Mouse (Mus musculus) gastrocnemius, postnatal 25 days (tissue): ENCODE measurements around the gene Nlrp3. TPM values are rescaled to one million over a fixed set of nuclear protein-coding genes. Genes with fewer than 3 reads are reported as not detected.
"Not testable (repeated sequence)": the region's sequence is repeated elsewhere in the genome, so short reads cannot be mapped to it uniquely, and the experiment has no call there.

Source experiments
- DNase-seq: peaks from one replicate; pipeline ENCODE4 v3.0.0; 2022
- total RNA-seq, 2 experiments: library from RNA; stranded (reverse); gene quantifications; 1 replicate in 1 of 2; 2 replicates in 1 of 2; pipeline ENCODE4 v1.2.3; 2021

Gene Nlrp3
- total RNA-seq, 2 experiments from 2014 or later = 0.32 to 0.33 TPM

DNA sequence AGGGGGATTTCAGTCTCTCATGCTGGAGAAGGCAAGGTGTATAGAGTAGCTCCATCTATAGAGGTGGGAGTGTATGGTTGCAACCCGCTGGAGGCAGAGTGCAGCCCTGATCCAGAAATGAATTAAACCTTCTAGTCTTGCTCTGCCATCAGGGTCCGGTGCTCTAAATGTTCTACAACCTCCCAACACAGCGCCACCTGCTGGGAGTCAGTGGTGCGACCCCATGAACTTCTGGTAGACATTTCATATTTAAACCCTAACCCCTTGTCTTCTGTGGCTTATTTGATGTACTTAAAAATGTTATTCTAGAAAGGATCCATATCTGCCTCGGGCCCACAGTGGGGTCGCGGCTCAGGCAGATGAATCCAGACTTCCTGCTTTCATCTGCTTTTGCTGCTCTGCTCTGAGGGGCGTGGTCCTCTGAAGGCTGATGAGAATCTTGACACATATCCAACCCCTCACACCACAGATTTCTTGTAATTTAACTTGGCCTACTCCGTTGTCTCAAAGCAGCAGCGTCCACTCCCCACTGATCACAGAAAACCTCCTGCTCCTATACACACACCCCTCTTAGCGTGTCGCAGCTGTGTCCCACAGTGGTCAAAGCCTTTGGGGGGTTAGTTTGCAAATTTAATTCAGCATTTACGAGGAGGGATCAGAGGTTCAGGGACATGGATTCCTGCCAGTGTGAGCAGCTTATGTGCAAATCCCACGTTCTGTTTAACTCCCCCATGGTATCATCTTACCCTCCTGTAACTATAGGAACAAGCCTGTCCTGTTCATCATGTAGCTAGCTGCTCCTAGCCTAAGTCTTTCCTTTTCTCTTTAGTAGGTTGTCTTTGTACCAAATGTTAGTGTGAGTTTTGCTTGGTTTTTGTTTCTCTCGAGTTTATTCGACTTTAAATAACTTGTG is 3.9 kb upstream of the Nlrp3 start:
- DNase-seq = no peak

DNA sequence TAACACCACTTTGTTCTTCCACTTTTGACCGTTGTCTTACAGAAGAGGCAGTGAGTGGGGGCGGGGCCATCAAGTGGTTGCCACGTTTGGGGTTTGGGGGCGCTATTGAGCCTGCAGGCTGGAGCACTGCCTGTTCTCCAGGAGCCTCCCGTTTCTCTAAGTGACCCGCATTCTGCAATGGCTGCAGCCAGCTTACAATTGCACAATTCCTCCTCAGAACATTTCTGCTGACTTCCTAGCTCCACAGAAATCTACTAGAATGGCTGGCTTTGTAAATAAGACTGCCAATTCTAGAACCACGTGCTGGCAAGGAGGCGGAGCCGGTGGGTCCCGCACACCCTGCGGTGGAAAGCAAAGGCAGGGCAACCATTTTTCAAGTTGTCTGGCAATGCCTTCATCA is 3.0 kb upstream of the Nlrp3 start:
- DNase-seq = peak; percentile 58

DNA sequence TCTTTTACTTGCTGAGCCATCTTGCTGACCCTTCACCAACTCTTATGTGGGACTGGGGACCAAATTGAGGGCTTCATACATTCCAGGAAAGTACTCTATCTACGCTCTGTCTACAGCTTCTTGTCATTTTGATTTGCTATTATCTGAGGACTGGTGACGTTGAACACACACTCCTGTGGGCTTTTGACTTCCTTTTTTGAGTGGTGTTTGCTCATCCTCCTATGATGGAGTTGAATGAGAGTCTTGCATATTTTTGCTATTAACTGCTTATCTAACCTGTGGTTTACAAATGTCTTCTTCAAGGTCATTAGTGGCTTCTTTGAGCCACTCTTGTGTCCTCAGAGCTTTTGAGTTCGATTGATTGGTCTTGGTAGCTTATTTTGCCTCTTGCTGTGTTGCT is 1.2 kb upstream of the Nlrp3 start:
- DNase-seq = no peak

DNA sequence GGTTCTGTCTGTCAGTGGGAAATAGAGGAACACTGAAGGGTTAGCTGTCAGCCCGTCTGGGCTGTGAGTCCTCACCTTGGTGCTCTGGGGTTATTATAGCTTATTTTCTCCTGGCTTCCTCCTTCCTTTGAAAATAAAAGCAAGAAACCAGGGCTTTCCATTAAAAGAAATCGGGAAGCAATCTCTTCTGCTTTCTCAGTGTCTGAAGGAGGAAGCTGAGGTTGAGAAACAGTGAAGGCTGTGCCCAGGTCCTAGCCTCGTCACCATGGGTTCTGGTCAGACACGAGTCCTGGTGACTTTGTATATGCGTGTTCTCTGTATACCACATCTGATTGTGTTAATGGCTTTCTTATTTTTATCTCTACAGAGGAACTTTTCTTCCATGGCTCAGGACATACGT is 1.1 kb downstream of the Nlrp3 start:
- no peak for DNase-seq

DNA sequence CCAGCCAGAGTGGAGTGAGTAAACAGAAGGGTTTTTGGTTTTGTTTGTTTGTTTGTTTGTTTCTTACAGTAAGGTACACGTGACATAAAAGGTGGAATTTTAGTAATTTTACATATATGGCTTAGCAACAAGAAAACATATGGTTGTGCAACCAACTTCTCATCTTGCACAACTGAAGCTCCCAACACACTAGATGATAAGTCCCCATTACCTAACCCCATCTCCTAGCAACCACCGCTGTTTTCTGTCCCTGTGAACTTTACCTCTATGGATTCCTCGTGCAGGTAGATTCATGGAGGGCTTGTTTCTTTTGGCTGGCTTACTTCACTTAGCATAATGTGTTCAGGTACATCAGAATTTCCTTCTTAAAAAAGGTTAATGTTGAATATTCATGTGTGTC is 2.0 kb downstream of the Nlrp3 start:
- no peak for DNase-seq

DNA sequence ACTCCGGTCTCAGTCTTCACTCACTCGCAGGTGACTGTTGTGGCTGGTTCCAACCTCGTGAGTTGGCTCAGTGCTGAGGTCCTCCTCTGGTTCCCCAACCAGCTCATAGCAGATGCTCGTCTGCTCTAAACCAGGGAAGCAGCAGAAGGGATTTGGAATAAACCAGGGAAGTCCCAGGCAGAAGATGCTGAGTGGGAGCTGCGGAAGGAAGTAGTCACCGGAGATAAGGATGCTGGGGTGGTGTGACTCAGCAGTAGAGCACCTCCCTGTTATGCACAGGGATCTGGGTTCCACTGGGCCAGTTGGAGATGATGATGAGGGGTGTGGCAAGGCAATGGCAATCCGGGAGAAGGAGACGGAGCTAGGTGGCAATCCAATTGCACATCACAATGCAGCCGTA is 2.6 kb downstream of the Nlrp3 start:
- DNase-seq = no peak

DNA sequence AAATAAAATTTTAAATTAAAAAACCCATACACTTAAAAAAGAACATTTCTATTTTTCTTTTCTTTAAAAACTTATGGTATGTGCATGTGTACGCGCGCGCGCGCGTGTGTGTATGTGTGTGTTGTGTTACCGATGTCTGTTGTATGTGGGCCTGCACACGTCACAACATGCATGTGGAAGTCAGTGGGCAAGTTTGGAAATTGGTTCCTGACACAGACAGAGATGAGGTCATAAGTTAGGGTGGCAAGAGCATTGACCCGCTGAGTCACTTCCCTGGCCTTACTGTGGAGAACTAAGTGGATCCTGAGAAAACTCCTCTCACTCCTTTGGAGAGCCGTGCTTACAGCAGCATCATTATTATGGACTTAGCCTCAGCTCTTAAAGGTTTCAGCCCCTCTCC is 12.8 kb downstream of the Nlrp3 start:
- DNase-seq = no peak

DNA sequence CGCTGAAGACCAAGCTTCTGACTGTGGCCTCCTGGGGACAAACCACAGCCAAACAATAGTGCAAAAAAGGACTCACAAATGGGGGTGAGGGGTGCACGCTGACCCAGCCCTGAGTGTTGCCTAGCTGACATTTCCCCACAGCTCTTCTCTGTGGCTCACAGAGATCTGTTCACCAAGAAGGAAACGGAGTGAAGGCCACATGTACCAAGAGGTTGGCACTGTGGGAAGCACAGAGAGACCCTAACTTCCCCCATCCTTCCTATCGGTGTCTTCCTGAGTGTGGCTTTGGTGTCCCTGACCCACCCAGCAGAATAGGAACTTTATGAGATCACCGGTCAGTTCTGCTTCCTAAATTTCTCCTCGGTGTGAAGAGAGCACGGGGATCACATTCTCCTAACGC is 13.2 kb downstream of the Nlrp3 start:
- no peak for DNase-seq

DNA sequence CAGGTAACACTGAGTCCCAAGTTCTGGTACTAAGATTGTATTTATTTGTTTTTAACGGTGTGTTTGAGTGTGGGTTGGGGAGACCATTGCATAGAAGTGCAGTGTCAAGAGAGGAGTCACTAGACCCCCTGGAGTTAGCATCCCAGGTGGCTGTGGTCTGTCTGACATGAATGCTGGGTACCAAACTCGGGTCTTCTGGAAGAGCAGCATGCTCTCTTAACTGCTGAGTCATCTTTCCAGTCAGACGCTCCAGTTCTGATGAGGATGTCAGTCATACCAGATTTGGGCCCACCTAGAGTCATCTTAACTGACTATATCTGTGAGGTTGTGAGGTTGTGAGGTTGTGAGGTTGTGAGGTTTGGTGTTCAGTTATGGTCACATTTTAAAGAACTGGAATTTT is 19.5 kb downstream of the Nlrp3 start:
- no peak for DNase-seq

DNA sequence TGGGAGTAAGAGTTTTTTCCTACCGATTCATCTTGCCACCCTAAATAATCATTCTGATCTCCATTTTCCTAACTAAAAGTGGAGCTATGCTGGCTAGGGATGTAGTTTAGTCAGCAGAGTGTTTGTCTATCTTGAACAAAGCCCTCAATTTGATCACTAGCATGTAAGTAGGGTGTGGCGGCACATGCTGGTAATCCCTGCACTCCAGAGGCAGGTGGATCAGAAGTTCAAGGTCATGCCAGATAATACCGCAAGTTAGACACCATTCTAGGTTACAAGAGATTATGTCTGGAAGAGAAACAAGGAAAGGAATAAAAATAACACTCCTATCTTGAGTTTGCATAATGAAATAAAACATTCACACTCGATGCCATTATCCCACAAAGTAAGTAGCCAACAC is 21.0 kb downstream of the Nlrp3 start:
- DNase-seq = no peak

DNA sequence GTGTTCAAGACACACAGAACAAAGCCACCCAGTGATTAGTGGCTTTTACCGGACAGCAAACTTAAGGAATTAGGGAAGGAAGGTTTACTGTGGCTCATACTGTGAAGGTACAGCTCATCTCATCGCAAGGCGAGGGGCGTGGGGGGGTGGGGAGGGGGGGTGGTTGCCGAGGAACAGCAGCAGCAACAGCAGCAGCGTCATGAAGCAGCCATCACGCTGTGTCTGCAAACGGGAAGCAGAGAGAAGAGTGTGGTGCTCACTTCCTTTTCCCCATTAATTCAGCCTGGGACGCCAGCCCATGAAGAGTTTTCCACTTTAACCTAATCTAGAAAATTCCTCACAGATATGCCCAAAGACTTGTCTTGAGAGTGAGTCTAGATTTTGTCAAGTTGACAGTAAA is 21.5 kb downstream of the Nlrp3 start:
- DNase-seq = no peak

DNA sequence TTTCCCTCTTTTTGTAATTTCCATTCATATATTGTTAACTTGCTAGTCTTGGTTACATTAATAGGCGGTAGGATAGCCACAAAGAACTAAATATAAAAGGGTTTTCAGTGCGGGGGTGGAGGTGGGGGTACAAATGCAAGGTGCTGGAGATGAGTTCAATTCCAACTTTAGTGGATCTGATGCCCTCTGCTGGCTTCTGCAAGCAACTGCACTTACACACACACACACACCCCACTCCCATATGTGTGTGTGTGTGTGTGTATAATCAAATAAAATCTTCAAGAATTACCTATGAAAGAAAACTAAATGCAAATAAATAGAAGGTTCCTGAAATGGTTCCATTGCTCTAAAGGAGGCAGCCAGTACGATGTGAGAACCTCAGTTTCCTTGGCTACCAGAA is 27.9 kb downstream of the Nlrp3 start:
- DNase-seq = no peak

DNA sequence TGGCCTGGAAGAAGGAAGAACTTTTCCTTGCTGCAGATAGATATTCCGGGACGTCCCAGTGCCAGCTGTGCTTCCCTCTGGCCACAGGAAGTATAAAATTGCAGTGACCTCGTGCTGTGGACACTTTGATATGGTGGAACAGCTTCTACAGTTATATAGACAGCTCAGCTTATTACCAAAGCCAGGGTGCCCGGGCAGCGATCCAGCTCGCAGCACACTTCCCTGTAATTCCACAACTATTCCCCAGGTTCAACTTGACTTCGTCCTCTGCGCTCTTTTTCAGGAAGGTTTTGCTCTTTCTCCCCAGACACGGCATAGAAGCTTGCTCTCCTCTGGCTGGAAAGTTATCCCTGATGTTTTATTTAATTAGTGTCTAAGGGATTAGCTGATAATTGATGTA is 34.4 kb downstream of the Nlrp3 start:
- no peak for DNase-seq

DNA sequence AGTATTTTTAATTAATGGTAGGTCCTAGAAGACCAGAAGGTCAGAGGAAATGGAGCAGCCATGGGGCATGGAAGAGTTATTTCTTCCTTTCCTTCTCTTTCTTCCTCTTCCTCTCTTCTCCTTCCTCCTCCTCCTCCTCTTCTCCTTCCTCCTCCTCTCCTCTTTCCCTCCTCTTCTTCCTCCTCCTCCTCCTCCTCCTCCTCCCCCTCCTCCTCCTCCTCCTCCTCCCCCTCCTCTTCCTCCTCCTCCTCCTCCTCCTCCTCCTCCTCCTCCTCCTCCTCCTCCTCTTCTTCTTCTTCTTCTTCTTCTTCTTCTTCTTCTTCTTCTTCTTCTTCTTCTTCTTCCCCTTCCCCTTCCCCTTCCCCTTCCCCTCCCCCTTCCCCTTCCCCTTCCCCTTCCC is 34.8 kb downstream of the Nlrp3 start, which contains the start of gene Olfr222:
Olfr222 (minus strand) TSS at position 101 of the 400 bp plus-strand sequence.
- not testable (repeated sequence) for DNase-seq

DNA sequence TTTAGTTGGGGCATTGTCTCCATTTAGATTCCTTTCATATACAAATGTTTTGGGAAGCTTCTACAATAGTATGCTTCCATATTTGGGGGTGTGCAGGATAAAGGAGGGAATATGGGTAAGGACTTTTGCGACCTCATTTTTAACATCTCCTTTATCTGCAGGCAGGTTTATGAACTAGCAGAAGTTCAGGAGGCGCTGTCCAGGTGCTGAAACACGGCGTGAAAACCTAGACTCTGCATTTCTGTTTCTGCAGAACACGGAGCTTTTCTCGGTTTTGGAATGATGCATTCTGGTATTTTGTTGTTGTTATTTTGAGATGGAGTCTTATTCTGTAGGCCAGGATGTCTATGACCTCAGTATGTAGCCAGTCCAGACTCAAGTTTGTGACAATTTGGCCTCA is 43.2 kb downstream of the Nlrp3 start:
- no peak for DNase-seq

DNA sequence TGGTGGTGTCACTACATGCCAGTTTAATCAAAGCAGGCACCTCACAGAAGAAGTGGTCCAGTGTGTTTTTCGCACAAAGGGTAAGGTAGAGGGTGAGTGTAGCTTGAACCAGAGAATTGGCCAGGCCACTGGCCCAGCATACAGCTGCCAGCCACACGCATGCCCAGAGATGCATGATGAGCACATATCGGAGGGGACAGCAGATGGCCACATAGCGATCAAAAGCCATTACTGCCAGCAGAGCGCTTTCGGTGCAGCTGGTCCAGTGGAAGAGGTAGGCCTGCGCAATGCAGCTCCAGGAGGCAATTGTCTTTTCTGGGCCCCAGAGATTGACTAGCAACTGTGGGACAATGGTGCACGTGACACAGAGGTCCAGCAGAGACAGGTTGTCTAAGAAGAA is 48.1 kb downstream of the Nlrp3 start:
- DNase-seq = no peak

DNA sequence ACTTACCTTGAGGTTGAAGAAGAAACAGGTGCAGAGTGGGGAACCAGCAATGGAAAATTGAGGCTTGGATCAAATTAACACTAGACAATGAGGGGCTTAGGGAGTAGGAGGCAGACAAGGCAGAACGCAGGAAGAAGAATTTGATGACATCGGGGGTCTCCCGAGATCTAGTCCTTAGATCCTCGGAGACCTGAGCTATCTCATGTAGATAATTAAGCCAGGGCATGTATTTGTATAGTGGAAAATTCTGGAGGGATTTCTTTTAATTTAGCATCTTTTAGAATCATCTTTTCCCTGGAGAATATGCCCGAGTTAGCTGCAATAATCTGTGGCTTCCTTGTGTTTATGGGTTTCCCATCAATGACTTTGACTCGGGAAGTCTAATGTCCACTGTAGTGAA is 51.8 kb downstream of the Nlrp3 start, which contains the start of gene Olfr223:
Olfr223 (minus strand) TSS at position 101 of the 400 bp plus-strand sequence.
- DNase-seq = no peak

DNA sequence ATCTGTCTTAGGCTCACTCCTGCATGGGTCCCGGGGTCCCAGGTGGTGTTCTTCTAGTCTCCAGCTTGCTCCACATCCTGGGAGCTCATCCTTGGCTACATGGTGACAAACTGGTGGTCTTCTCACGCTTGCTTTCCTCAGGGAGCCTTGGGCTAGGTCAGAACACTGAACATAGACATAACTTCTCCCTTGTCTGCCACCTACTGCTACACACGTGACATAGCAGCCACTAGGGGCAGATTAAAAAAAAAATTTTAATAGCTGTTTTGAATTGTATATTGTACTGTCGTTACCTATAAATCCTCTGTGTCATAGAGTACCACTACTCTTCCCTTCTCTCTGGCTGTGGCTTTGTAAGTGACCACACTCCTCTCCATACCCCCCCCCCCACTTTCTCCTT is 54.7 kb downstream of the Nlrp3 start:
- no peak for DNase-seq

DNA sequence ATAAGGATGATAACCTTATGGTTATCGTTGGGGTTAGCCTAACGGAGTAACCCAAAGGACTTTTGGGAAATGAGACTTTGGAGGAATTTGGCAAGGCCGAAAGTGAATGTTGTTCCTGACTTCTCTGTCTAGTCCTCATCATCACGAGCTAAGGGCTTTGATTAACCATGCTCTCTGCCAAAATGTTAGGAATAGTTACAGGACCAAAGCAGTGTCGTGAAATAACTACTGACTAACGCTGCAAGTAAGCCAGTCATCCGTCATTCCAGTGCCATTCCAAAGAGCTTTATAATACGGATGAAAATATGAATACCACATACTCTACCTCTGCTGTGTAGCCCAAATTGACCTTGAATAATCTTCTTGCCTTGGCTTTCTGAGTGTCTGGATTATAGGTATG is 55.6 kb downstream of the Nlrp3 start:
- no peak for DNase-seq

DNA sequence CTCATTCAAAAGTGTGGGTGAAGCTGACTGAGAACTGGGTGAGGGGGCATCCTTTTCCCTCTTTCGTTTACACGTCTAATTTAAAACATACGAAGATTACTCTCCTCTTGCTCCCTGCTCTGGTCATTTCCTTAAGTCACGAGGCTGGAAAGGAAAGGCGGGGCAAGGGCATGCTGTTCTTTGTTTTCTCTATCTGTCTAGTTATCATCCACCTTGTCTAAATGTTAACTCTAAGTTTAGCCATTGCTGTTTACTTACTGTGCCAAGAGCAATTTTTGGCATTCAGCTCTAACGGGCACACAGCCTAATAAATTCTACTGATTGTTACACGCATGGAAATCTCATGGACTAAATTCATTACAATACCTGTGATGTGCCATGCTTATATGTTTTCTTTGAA is 57.8 kb downstream of the Nlrp3 start:
- no peak for DNase-seq

DNA sequence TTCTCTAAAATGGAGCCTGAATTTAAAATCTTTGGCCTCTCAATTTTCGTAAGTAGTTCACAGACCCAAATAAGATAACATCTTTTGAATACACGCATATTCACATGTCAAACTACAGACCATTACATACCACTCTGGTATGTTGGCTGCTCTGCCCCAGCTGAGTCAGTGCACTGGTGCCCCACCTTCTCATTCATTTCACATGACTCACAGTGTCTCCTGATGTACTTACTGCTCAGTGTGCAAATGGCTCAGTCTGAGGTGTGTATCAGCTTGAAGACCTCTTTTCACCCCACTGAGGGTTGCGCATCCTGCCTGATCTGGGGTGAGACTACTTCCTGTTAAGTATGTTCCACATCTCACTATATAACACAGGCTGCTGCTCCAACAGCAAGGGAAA is 59.5 kb downstream of the Nlrp3 start:
- DNase-seq = no peak

DNA sequence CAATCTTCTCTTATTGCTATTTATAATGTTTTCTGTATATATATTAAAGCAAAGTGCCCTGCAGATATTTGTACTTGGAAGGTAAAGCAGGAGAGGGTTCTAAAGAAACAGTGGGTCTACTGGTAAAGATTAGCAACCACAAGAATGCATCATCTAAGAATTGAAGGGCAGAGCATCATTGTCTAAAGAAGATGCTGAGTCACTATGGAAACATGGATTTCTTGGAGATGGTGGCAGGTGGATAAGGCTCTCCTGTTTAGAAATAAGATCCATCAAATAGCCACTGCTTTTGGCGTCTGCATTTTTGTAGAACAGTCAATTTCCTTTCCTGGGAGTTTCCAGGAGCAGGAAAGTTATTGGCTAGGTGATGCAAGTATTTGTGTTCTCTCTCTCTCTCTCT is 60.9 kb downstream of the Nlrp3 start:
- DNase-seq = no peak

DNA sequence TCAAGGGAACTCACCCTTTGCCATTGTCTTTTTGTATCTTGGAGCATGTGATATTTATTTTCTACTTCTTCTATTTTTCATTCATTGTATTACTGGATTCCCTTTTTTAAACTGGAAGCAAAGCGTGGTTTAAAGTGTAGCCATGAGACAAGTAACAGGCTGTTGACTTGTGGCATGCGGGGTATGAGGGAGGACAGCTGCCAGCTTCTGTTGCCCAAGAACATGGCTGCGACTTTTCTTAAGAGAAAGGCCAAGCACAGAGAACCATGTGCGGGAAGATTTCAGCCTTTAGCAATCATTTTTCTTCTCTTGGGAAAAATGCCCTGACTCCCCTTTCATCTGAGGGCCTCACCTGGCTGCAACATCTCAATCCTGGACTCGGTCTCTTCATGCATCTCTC is 70.3 kb downstream of the Nlrp3 start:
- no peak for DNase-seq

DNA sequence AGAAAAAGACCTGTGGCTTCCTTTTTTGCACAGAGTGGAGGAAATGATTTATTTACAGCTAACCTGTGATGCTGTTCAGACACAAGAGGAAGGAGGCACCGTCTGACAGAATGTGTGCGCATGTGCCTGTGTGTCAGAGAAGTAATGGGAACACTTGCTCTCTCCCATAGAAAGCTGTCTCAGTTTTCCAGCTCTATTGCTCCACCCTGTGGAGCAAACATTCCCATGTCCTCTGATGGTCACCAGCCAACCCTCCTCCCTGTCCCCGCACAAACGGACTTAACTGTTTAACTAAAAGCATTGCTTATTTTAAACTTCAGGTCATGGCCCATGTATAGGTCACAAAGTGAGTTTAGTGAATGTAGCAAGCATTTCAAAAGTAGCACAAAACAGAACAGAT is 72.8 kb downstream of the Nlrp3 start:
- DNase-seq = no peak
